Mouse (Mus musculus): ENCODE results near the gene Fam83b.

- TF ChIP-seq CTCF (IDR thresholded peaks at IDR 0.05; ENCODE audit: low read depth), result no peak
- no peak for TF ChIP-seq EP300 (IDR thresholded peaks at IDR 0.05; ENCODE audit: low read depth)
Observed at GRCm38 (mm10) chr9:76553115-76553514, 13.8 kb downstream of the Fam83b start.
